Mouse (Mus musculus) kidney, adult 2 months (tissue): ENCODE results near the gene Crb1.

Source experiments
- CTCF ChIP-seq: fragments of 200-500 bp; conservative IDR thresholded peaks from 2 replicates; pipeline ENCODE4 v1.5.1; 2011; ENCODE audit warnings: low read depth, mild to moderate bottlenecking, control low read depth, low read length, moderate library complexity, mixed read lengths; ENCODE audit not compliant: insufficient read depth, insufficient read length
- POLR2A ChIP-seq: fragments of 200-500 bp; IDR thresholded peaks from one replicate; pipeline ENCODE4 v1.6.1; 2011; ENCODE audit warnings: low read depth, low read length, control low read depth

- no peak for TF ChIP-seq CTCF
- TF ChIP-seq POLR2A = no peak
These were observed 140.1 kb downstream of the Crb1 start for GRCm38 (mm10) chr1:139236794-139237193.
